Mouse (Mus musculus): Measurements from ENCODE around the gene Coq5.
"Not testable (repeated sequence)": the region's sequence is repeated elsewhere in the genome, so short reads cannot be mapped to it uniquely, and the experiment has no call there.

Coq5 gene

GRCm38 (mm10) chr5:115267469-115268045 lies 11.9 kb upstream of the Coq5 start:
- DNase-seq (ENCODE audit: low spot score) = no peak

DNA sequence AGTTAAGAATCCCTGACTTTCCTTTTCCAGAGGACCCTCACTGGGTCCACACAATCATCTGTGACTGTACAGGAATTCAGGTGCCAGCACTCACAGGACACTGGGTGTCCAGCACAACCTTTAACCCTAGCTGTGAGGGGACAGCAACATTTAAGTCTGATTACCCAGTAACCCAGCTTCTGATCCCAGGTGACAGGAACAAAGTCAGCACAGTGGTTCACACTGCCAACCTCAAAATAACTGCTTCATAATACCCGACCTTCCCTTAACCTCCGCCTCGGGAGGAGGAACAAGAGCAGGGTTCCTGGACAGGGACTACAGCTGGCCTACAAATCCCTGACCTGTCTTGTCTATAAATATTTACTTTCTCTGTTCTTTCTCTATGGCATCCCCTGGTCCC lies 11.2 kb upstream of the Coq5 start:
- no peak for DNase-seq (ENCODE audit: low spot score)

DNA sequence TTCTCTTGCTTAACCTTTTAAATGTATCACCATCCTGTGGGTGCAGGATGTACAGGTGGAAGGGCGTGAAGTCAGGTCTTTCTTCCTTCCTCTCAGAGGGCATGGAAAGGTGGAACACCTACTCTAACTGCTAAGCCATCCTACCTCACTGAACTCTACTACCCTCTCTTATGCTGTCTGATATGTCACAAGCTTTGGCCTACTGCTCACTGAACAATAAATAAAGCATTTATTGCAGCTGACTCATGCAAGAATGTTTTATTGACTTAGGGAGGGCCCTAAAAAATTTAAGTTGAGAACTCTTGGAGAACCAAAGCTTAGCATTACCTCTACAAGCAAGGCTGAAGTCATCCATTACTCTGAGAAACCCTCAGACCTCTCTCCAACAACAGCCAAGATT lies 9.5 kb upstream of the Coq5 start:
- no peak for DNase-seq (ENCODE audit: low spot score)

- peak; percentile 42 for DNase-seq (ENCODE audit: low spot score)
Measured at GRCm38 (mm10) chr5:115271931-115272811, 7.3 kb upstream of the Coq5 start.

GRCm38 (mm10) chr5:115272812-115273548 lies 6.5 kb upstream of the Coq5 start, which contains the start of gene Rnf10:
TSS of gene Rnf10 (minus strand) at chr5:115272898.
- DNase-seq (ENCODE audit: low spot score) = peak; percentile 99

- DNase-seq (ENCODE audit: low spot score) = no peak
Measured at GRCm38 (mm10) chr5:115273549-115274135, 5.8 kb upstream of the Coq5 start.

DNA sequence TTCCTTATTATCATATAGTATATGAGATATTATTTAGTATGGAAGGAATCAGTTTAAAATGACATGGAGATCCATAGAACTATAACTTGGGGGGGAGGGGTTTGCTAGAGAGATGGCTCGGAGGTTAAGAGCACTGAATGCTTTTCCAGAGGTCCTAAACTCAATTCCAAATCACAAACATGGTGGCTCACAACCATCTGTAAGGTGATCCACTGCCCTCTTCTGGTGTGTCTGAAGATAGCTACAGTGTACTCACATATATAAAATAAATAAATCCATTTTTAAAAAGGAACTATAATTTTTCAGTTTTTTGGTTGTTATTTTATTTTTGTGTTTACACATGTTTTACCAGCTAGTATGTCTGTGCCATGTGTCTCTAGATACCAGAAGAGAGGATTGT lies 5.1 kb upstream of the Coq5 start:
- DNase-seq (ENCODE audit: low spot score) = no peak

DNA sequence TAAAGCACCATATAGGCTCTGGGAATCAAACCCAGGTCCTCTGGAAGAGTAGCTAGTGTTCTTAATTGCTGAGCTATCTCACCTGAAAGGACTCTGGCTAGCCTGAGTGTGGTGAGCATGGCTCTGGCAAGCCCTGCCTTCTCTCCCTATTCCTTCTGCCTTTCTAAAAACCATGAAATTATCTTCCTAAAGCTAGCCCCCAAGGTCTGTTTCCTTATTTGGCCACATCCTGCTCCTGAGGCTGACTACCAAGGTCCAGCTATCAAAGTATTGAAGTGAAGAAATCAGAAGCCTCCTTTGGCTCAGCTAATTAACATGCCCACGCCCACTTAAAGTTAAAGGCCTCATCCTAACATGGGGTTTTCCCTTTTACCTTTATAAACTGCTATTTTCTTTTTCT lies 4.7 kb upstream of the Coq5 start:
- DNase-seq (ENCODE audit: low spot score) = no peak

GRCm38 (mm10) chr5:115275998-115276397 lies 3.5 kb upstream of the Coq5 start:
- no peak for DNase-seq (ENCODE audit: low spot score)

GRCm38 (mm10) chr5:115278053-115278452 lies 1.4 kb upstream of the Coq5 start:
- DNase-seq (ENCODE audit: low spot score) = no peak

DNA sequence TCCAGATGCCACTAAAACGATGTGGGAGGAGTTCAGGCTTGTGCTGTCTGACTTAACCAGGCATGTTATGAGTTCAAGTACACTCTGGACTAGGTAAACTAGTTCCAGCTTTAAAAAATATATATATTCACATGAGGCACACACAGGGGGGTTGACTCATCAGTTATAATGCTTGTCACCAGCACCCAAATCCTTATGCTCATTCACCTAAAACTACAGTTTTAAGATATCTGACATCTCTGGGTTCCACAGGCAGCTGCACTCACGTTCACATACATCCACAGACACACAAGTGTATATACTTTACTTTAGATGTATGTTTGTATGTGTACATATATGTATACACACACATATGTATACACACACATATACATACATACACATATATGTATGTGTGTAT lies 681 bp upstream of the Coq5 start:
- DNase-seq (ENCODE audit: low spot score) = no peak

DNA sequence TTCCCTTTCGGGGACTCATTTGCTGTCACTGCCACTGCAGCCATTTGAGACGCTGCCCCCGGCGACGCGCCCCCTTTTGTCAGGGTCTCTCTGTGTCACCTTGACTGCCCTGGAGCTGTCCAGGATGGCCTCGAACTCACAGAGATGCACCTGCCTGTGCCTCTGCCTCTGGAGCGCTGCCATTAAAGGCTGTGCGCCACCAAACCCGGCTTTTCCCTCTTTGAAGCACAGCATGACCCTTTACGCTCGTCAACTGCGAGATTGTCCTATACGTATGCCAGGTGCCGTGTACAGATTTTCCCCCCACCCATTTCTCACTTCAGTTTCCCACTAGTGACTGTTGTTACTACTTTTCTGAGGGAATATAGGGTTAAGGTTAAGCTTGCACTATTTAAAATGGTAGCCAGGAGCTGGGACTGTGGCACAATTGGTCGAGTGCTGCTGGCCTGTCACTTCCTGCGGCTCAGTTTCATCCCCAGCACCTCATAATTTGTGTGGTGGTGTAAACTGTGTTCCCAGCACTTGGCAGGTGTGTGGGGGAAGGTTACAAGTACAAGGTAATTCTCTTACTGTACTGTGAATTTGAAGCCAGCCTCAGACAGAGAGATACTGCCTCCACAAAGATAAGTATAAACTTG lies 703 bp downstream of the Coq5 start:
- no peak for DNase-seq (ENCODE audit: low spot score)

- no peak for DNase-seq (ENCODE audit: low spot score)
Measured at GRCm38 (mm10) chr5:115284735-115285134, 5.3 kb downstream of the Coq5 start.

DNA sequence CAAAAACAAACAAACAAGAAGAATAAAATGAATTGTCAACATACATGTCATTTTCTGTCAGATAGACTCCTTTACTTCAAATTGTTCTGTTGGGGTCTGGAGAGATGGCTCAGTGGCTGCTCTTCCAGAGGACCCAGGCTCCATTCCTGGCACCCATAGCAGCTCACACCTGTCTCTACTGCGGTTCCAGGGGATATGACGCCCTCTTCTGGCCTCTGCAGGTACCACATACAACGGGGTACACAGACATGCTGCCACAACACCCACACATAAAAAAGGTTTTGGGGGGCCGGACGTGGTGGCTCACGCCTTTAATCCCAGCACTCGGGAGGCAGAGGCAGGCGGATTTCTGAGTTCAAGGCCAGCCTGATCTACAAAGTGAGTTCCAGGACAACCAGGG lies 14.7 kb downstream of the Coq5 start:
- DNase-seq (ENCODE audit: low spot score) = no peak

GRCm38 (mm10) chr5:115296347-115296746 lies 16.9 kb downstream of the Coq5 start:
- no peak for DNase-seq (ENCODE audit: low spot score)

DNA sequence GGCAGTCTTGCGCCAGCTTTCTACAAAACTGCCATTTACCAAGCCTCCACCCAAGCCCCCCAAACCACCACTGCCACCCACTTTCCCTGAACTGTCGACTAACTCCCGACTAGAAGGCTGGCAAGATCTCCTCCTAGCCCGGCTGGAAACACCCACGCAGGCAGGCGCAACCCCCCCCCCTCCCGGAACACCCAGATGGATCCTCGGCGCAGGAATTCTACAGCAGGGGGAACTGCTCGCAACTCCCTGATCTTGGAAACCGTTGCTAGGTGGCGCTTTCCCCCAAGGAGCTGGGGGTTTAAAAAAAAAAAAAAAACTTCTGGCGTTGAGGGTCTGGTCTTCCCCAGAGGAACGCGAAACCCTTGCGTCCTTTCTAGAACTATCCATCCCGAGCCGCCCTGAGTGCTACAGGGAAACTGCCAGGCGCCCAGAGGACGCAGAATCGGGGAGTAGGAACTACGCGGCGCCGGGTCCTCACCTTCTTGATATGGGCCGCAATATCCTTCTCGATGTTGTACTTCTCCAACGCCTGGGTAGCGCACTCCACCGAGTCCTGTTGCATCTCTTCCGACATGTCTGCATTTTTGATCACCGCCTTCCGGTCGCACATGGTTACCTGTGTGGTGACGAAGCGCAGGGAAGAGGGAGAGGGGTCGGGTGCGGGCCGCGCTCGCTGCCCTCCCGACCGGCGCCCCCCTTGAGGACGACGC lies 20.7 kb downstream of the Coq5 start:
- peak; percentile 62 for DNase-seq (ENCODE audit: low spot score)

- DNase-seq (ENCODE audit: low spot score) = peak; percentile 99
Measured at GRCm38 (mm10) chr5:115300792-115301614, 21.5 kb downstream of the Coq5 start, which contains the start of gene Dynll1. TSS of gene Dynll1 (minus strand) at chr5:115300999.

GRCm38 (mm10) chr5:115301615-115302014 lies 22.1 kb downstream of the Coq5 start:
- DNase-seq (ENCODE audit: low spot score) = no peak

DNA sequence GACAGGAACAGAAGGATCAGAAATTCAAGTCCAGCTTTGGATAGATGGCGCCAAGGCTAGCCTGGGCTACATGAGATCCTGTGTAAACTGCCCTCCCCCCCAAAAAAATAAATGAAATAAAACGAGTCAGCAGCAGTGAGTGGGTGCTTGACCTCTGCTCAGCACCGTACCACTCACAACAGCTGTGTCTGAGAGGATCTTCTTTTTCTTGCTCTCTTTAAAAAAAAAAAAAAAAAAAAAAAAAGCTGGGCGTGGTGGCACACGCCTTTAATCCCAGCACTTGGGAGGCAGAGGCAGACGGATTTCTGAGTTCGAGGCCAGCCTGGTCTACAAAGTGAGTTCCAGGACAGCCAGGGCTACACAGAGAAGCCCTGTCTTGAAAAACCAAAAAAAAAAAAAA lies 22.7 kb downstream of the Coq5 start:
- DNase-seq (ENCODE audit: low spot score) = not testable (repeated sequence)

GRCm38 (mm10) chr5:115312354-115312753 lies 32.9 kb downstream of the Coq5 start:
- no peak for DNase-seq (ENCODE audit: low spot score)

All from layer of hippocampus, adult 11-12 months (tissue).